Mouse (Mus musculus): ENCODE measurements around the gene Gsap. TPM values are rescaled to one million over a fixed set of nuclear protein-coding genes. Genes with fewer than 3 reads are reported as not detected.

Gene Gsap
- polyA plus RNA-seq, 1 experiment from 2014 or later, result 1.8 TPM

DNA sequence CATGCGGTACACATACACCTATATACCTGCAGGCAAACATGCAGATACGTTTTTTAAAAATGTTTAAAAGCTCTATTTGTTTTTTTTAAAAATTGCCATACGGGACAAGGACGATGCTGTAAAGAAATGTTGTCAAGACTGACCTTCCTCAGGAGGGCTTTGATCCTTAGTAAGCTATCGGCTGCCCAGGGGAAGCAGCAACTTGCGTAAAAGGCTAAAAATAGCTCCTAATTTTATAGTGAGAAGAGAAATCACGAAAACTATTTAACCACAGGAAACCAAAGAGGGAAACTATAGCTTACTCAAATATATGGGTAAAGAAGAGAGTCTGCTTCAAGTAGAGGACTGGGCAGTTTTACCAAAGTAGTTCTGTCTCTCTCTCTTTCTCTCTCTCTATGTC lies 74.7 kb downstream of the Gsap start:
- no peak overlapping the region for H3K4me2 ChIP-seq (ENCODE audit: low read length)
- no peak for ATAC-seq (replicated peaks; ENCODE audit: low FRiP score, low read depth)

DNA sequence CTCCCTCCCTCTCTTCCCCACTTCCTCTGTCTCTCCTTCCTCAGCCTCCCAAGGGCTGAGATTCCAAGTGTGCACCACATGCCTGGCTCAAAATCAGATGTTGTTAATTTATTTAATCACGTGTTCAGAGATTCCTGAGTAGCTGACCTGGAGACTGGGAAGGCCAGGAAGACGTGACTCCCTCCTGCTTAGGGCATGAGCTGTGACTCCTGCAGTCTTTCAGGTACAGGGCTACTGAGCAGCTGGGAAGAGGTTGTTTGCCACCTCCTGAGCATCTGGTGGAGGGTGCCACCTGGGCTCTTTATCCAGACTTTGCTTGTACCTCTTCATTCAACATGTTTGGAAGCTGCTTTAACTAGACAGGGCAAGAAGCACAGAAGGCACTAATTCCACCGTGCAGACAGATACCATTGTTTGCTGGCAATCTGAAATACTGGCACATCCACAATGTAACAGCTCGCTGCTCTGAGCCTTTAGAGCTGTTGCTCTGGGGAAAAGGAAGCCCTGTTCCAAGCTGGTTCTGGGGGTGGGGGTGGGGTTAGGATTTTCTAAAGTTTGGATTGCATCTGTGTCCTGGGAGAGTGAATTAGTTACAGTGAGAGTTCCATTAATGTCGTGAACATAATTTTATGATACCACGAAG lies 75.3 kb downstream of the Gsap start:
- DNase-seq (ENCODE audit: low spot score) (no peak), ATAC-seq (replicated peaks; ENCODE audit: low FRiP score, low read depth) (no peak)
- Histone ChIP-seq H3K4me2 (ENCODE audit: low read length) (no peak overlapping the region), H3K9me3 (replicated peaks; ENCODE audit: low read length) (no peaks in the 10 kb centered on the region), H3K27ac (no peak overlapping the region), H3K4me1 (replicated peaks; ENCODE audit: insufficient read depth, low read length) (peaks cover 4% of the 10 kb centered on the region; the same call in 1 of the 2 replicates), H3K36me3 (ENCODE audit: insufficient read depth, low read length) (no peaks in the 10 kb centered on the region), H3K27me3 (ENCODE audit: insufficient read depth, low read length) (no peaks in the 10 kb centered on the region), H3K4me3 (replicated peaks; ENCODE audit: low read depth, low read length) (no peak overlapping the region), H3K9ac (ENCODE audit: low read depth, low read length) (no peak overlapping the region)
- no peak for TF ChIP-seq CTCF (IDR thresholded peaks at IDR 0.05; ENCODE audit: low read depth)
- 37% methylated on average over 6 of the region's 6 CpGs for WGBS

More for the DNA sequence above, 74.7 kb downstream of the Gsap start:
- Histone ChIP-seq H3K9me3 (replicated peaks; ENCODE audit: low read length) (no peaks in the 10 kb centered on the region), H3K27me3 (ENCODE audit: insufficient read depth, low read length) (no peaks in the 10 kb centered on the region), H3K4me1 (replicated peaks; ENCODE audit: insufficient read depth, low read length) (peaks cover 4% of the 10 kb centered on the region; the same call in 1 of the 2 replicates), H3K27ac (no peak overlapping the region), H3K9ac (ENCODE audit: low read depth, low read length) (no peak overlapping the region), H3K36me3 (ENCODE audit: insufficient read depth, low read length) (no peaks in the 10 kb centered on the region), H3K4me3 (replicated peaks; ENCODE audit: low read depth, low read length) (no peak overlapping the region)
- no peak for DNase-seq (ENCODE audit: low spot score)
- 61% methylated on average over 7 of the region's 7 CpGs for WGBS
- no peak for TF ChIP-seq CTCF (IDR thresholded peaks at IDR 0.05; ENCODE audit: low read depth)

GRCm38 (mm10) chr5:21263202-21264055 lies 77.4 kb downstream of the Gsap start:
- H3K9me3 ChIP-seq (replicated peaks; ENCODE audit: low read length), result no peaks in the 10 kb centered on the region
- H3K4me2 ChIP-seq (ENCODE audit: low read length), result no peak overlapping the region
- H3K36me3 ChIP-seq (ENCODE audit: insufficient read depth, low read length), result no peaks in the 10 kb centered on the region
- TF ChIP-seq CTCF (IDR thresholded peaks at IDR 0.05; ENCODE audit: low read depth), result no peak
- no peak overlapping the region for H3K27ac ChIP-seq
- WGBS, result 62% methylated on average over 18 of the region's 18 CpGs
- H3K9ac ChIP-seq (ENCODE audit: low read depth, low read length), result no peak overlapping the region
- DNase-seq (ENCODE audit: low spot score) (no peak), ATAC-seq (replicated peaks; ENCODE audit: low FRiP score, low read depth) (no peak)
- H3K4me1 ChIP-seq (replicated peaks; ENCODE audit: insufficient read depth, low read length), result peaks cover 4% of the 10 kb centered on the region; the same call in 1 of the 2 replicates
- no peaks in the 10 kb centered on the region for H3K27me3 ChIP-seq (ENCODE audit: insufficient read depth, low read length)
- no peak overlapping the region for H3K4me3 ChIP-seq (replicated peaks; ENCODE audit: low read depth, low read length)

GRCm38 (mm10) chr5:21264352-21265021 lies 78.4 kb downstream of the Gsap start:
- Histone ChIP-seq H3K27me3 (ENCODE audit: insufficient read depth, low read length) (no peaks in the 10 kb centered on the region), H3K4me2 (ENCODE audit: low read length) (no peak overlapping the region), H3K36me3 (ENCODE audit: insufficient read depth, low read length) (no peaks in the 10 kb centered on the region), H3K9me3 (replicated peaks; ENCODE audit: low read length) (no peaks in the 10 kb centered on the region), H3K4me3 (replicated peaks; ENCODE audit: low read depth, low read length) (no peak overlapping the region), H3K27ac (no peak overlapping the region), H3K4me1 (replicated peaks; ENCODE audit: insufficient read depth, low read length) (peaks cover 4% of the 10 kb centered on the region; the same call in 1 of the 2 replicates), H3K9ac (ENCODE audit: low read depth, low read length) (no peak overlapping the region)
- DNase-seq (ENCODE audit: low spot score) (no peak), ATAC-seq (replicated peaks; ENCODE audit: low FRiP score, low read depth) (no peak; the same call in 1 of the 2 replicates)
- TF ChIP-seq CTCF (IDR thresholded peaks at IDR 0.05; ENCODE audit: low read depth), result no peak
- 91% methylated on average over 8 of the region's 8 CpGs for WGBS

DNA sequence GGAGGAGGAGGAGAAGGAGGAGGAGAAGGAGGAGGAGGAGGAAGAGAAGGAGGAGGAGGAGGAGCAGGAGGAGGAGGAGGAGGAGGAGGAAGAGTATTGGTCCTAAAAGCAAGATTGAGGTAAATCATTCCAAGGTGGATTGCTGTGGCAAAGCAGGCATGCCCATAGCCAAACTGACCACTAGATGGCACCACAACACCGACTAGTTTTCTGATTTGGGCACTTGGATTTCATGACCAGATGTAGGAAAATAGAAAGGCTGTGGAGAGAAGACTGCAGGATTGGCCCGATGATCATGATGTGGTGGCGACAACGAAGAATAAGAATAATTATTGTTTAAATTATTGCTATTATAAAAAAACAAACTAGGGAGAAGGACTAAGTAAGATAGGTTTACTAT lies 79.0 kb downstream of the Gsap start:
- H3K9ac ChIP-seq (ENCODE audit: low read depth, low read length), result no peak overlapping the region
- 15% methylated on average over 4 of the region's 4 CpGs for WGBS
- no peak overlapping the region for H3K4me3 ChIP-seq (replicated peaks; ENCODE audit: low read depth, low read length)
- no peak overlapping the region for H3K4me2 ChIP-seq (ENCODE audit: low read length)
- H3K27me3 ChIP-seq (ENCODE audit: insufficient read depth, low read length), result no peaks in the 10 kb centered on the region
- H3K4me1 ChIP-seq (replicated peaks; ENCODE audit: insufficient read depth, low read length), result peaks cover 4% of the 10 kb centered on the region; the same call in 1 of the 2 replicates
- H3K36me3 ChIP-seq (ENCODE audit: insufficient read depth, low read length), result no peaks in the 10 kb centered on the region
- peak; percentile 95 for TF ChIP-seq CTCF (IDR thresholded peaks at IDR 0.05; ENCODE audit: low read depth)
- H3K9me3 ChIP-seq (replicated peaks; ENCODE audit: low read length), result no peaks in the 10 kb centered on the region
- 0 out of 2 replicates have a peak, but pooled peaks have one; percentile 55 for ATAC-seq (replicated peaks; ENCODE audit: low FRiP score, low read depth)
- DNase-seq (ENCODE audit: low spot score), result peak; percentile 92
- H3K27ac ChIP-seq, result no peak overlapping the region

DNA sequence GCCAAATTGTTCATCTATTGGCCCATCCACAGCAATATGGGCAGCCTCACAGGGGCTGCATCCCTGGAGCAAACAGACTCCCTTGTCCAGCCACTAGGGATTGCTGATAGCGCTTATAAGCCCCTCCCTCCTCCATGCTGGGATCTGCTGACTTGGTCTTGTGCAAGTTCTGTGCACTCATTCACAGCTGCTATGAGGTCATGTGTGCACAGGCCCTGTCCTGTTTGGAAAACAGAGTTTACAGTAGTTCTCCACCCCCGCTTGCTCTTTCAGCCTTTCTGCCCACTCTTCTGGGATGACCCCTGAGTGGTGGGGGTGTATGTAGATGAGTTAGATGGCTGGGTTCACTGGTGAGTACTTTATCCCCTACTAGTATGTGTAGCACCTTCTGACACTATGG lies 81.0 kb downstream of the Gsap start:
- H3K4me3 ChIP-seq (replicated peaks; ENCODE audit: low read depth, low read length), result no peak overlapping the region
- H3K9ac ChIP-seq (ENCODE audit: low read depth, low read length), result no peak overlapping the region
- H3K36me3 ChIP-seq (ENCODE audit: insufficient read depth, low read length), result no peaks in the 10 kb centered on the region
- 77% methylated on average over 2 of the region's 2 CpGs for WGBS
- no peak overlapping the region for H3K4me2 ChIP-seq (ENCODE audit: low read length)
- no peaks in the 10 kb centered on the region for H3K9me3 ChIP-seq (replicated peaks; ENCODE audit: low read length)
- no peaks in the 10 kb centered on the region for H3K27me3 ChIP-seq (ENCODE audit: insufficient read depth, low read length)
- TF ChIP-seq CTCF (IDR thresholded peaks at IDR 0.05; ENCODE audit: low read depth), result no peak
- H3K27ac ChIP-seq, result no peak overlapping the region
- peaks cover 5% of the 10 kb centered on the region; the same call in 1 of the 2 replicates for H3K4me1 ChIP-seq (replicated peaks; ENCODE audit: insufficient read depth, low read length)
- peak; percentile 70 for ATAC-seq (replicated peaks; ENCODE audit: low FRiP score, low read depth)
- peak; percentile 36 for DNase-seq (ENCODE audit: low spot score)

Measured in kidney, postnatal 0 days (tissue).